Mouse (Mus musculus) stomach, embryonic 16.5 days (tissue): ENCODE measurements at regions not wholly inside any gene's neighbourhood (a gene's known extent, or its start where the extent isn't known, plus 50 kb on each side); places are given as distances from the start of the nearest gene placed in this dataset.

Experiments
- ATAC-seq: fragments of 200-750 bp; cut with Nextera tagmentation; 2 replicates; pipeline ENCODE4 v1.8.0; 2017; ENCODE audit warnings: moderate number of reproducible peaks, moderate TSS enrichment; ENCODE audit not compliant: insufficient read depth, low FRiP score
- H3K27ac ChIP-seq: fragments of 300-500 bp; sonication (generic); 2 replicates; pipeline ENCODE4 v1.5.1; 2014; ENCODE audit warnings: low read length
- H3K27me3 ChIP-seq: fragments of 300-500 bp; sonication (generic); 2 replicates; pipeline ENCODE4 v1.6.1; 2014; ENCODE audit warnings: low read length, control low read depth, mixed read lengths; ENCODE audit not compliant: control insufficient read depth, insufficient read depth
- H3K36me3 ChIP-seq: fragments of 300-500 bp; sonication (generic); 2 replicates; pipeline ENCODE4 v1.6.1; 2014; ENCODE audit warnings: low read length; ENCODE audit not compliant: control insufficient read depth, insufficient read depth
- H3K4me1 ChIP-seq: fragments of 300-500 bp; sonication (generic); 2 replicates; pipeline ENCODE4 v1.6.1; 2014; ENCODE audit warnings: low read length, control low read depth, mixed read lengths; ENCODE audit not compliant: control insufficient read depth, insufficient read depth
- H3K4me2 ChIP-seq: fragments of 300-500 bp; sonication (generic); 2 replicates; pipeline ENCODE4 v1.6.1; 2014; ENCODE audit warnings: low read depth, low read length, mixed read lengths
- H3K4me3 ChIP-seq: fragments of 300-500 bp; sonication (generic); replicated peaks from 2 replicates; pipeline ENCODE4 v1.5.1; 2014; ENCODE audit warnings: mild to moderate bottlenecking, low read length
- H3K9ac ChIP-seq: fragments of 300-500 bp; sonication (generic); 2 replicates; pipeline ENCODE4 v1.6.1; 2014; ENCODE audit warnings: low read length
- H3K9me3 ChIP-seq: fragments of 300-500 bp; sonication (generic); replicated peaks from 2 replicates; pipeline ENCODE4 v1.6.1; 2016; ENCODE audit warnings: low read length, control low read depth; ENCODE audit not compliant: control insufficient read depth
- WGBS: fragments of 180-500 bp; shearing (Covaris S2); extraction: QIAGEN DNeasy Blood & Tissue Kit; methylation state at CpG from one replicate; pipeline ENCODE4 v1.1.7; 2014; 5-methylcytosine and 5-hydroxymethylcytosine counted together

GRCm38 (mm10) chr10:30470831-30471230, 129.7 kb downstream of the Trmt11 start:
- Histone ChIP-seq H3K36me3 (no peaks in the 10 kb centered on the region), H3K27me3 (no peaks in the 10 kb centered on the region), H3K4me3 (no peak overlapping the region), H3K9me3 (no peaks in the 10 kb centered on the region), H3K27ac (no peak overlapping the region; the same call in 1 of the 2 replicates), H3K4me2 (no peak overlapping the region), H3K9ac (no peak overlapping the region), H3K4me1 (no peaks in the 10 kb centered on the region)
- 19% methylated on average over 3 of the region's 3 CpGs for whole genome bisulfite sequencing
- peak; percentile 64; the same call in 1 of the 2 replicates for ATAC-seq

- no peak overlapping the region for H3K4me3 ChIP-seq
- H3K9me3 ChIP-seq, result no peaks in the 10 kb centered on the region
- H3K4me2 ChIP-seq, result no peak overlapping the region
- 80% methylated on average over 4 of the region's 4 CpGs for WGBS
- H3K27ac ChIP-seq, result no peak overlapping the region
- H3K36me3 ChIP-seq, result no peaks in the 10 kb centered on the region
- H3K27me3 ChIP-seq, result no peaks in the 10 kb centered on the region
- ATAC-seq, result no peak
- no peak overlapping the region for H3K9ac ChIP-seq
- H3K4me1 ChIP-seq, result no peaks in the 10 kb centered on the region
Observed at GRCm38 (mm10) chr10:30450616-30451015, 149.9 kb downstream of the Trmt11 start.

GRCm38 (mm10) chr10:30447057-30447456, 153.5 kb downstream of the Trmt11 start:
- WGBS, result 82% methylated on average over 2 of the region's 2 CpGs
- no peaks in the 10 kb centered on the region for H3K36me3 ChIP-seq

GRCm38 (mm10) chr10:30446572-30446971, 154.0 kb downstream of the Trmt11 start:
- WGBS, result 55% methylated on average over 1 of the region's 1 CpGs
- H3K27ac ChIP-seq, result no peak overlapping the region
- H3K4me2 ChIP-seq, result no peak overlapping the region
- no peaks in the 10 kb centered on the region for H3K9me3 ChIP-seq
- H3K9ac ChIP-seq, result no peak overlapping the region
- no peaks in the 10 kb centered on the region for H3K4me1 ChIP-seq
- H3K36me3 ChIP-seq, result no peaks in the 10 kb centered on the region
- H3K27me3 ChIP-seq, result no peaks in the 10 kb centered on the region
- H3K4me3 ChIP-seq, result no peak overlapping the region
- ATAC-seq, result no peak

More at GRCm38 (mm10) chr10:30447057-30447456, 153.5 kb downstream of the Trmt11 start:
- Histone ChIP-seq H3K9me3 (no peaks in the 10 kb centered on the region), H3K9ac (no peak overlapping the region), H3K4me3 (no peak overlapping the region), H3K4me2 (no peak overlapping the region), H3K27me3 (no peaks in the 10 kb centered on the region), H3K27ac (no peak overlapping the region), H3K4me1 (no peaks in the 10 kb centered on the region)
- no peak for ATAC-seq

GRCm38 (mm10) chr10:30439802-30440201, 160.7 kb downstream of the Trmt11 start:
- H3K4me2 ChIP-seq, result no peak overlapping the region
- H3K4me3 ChIP-seq, result no peak overlapping the region
- 36% methylated on average over 2 of the region's 2 CpGs for WGBS
- H3K9me3 ChIP-seq, result no peaks in the 10 kb centered on the region
- ATAC-seq, result no peak
- H3K27me3 ChIP-seq, result no peaks in the 10 kb centered on the region
- H3K36me3 ChIP-seq, result no peaks in the 10 kb centered on the region
- no peaks in the 10 kb centered on the region for H3K4me1 ChIP-seq
- no peak overlapping the region for H3K27ac ChIP-seq
- no peak overlapping the region for H3K9ac ChIP-seq

- peak; percentile 33; the same call in 1 of the 2 replicates for ATAC-seq
Observed at GRCm38 (mm10) chr10:30426420-30426923, 174.1 kb downstream of the Trmt11 start.

GRCm38 (mm10) chr10:30419391-30420043, 181.0 kb downstream of the Trmt11 start:
- H3K4me2 ChIP-seq, result no peak overlapping the region
- H3K9ac ChIP-seq, result no peak overlapping the region
- H3K27ac ChIP-seq, result no peak overlapping the region
- WGBS, result 27% methylated on average over 6 of the region's 6 CpGs
- H3K27me3 ChIP-seq, result no peaks in the 10 kb centered on the region
- no peak overlapping the region for H3K4me3 ChIP-seq
- no peaks in the 10 kb centered on the region for H3K4me1 ChIP-seq
- H3K9me3 ChIP-seq, result no peaks in the 10 kb centered on the region
- no peaks in the 10 kb centered on the region for H3K36me3 ChIP-seq
- ATAC-seq, result no peak

More at GRCm38 (mm10) chr10:30426420-30426923, 174.1 kb downstream of the Trmt11 start:
- H3K9me3 ChIP-seq, result no peaks in the 10 kb centered on the region
- H3K27me3 ChIP-seq, result no peaks in the 10 kb centered on the region
- H3K4me1 ChIP-seq, result no peaks in the 10 kb centered on the region
- WGBS, result 39% methylated on average over 4 of the region's 4 CpGs
- H3K36me3 ChIP-seq, result no peaks in the 10 kb centered on the region
- no peak overlapping the region for H3K4me2 ChIP-seq
- H3K9ac ChIP-seq, result no peak overlapping the region
- no peak overlapping the region for H3K4me3 ChIP-seq
- H3K27ac ChIP-seq, result no peak overlapping the region

GRCm38 (mm10) chr10:30416314-30416713, 184.2 kb downstream of the Trmt11 start:
- H3K9me3 ChIP-seq, result no peaks in the 10 kb centered on the region
- H3K9ac ChIP-seq, result no peak overlapping the region
- H3K27me3 ChIP-seq, result no peaks in the 10 kb centered on the region
- H3K4me2 ChIP-seq, result no peak overlapping the region
- 48% methylated on average over 3 of the region's 3 CpGs for WGBS
- no peaks in the 10 kb centered on the region for H3K36me3 ChIP-seq
- ATAC-seq, result no peak
- H3K4me3 ChIP-seq, result no peak overlapping the region
- H3K27ac ChIP-seq, result no peak overlapping the region
- H3K4me1 ChIP-seq, result no peaks in the 10 kb centered on the region

GRCm38 (mm10) chr10:30411736-30412135, 188.8 kb downstream of the Trmt11 start:
- no peak overlapping the region for H3K9ac ChIP-seq
- no peak overlapping the region for H3K4me2 ChIP-seq
- H3K9me3 ChIP-seq, result no peaks in the 10 kb centered on the region
- H3K36me3 ChIP-seq, result no peaks in the 10 kb centered on the region
- H3K27ac ChIP-seq, result no peak overlapping the region
- no peak for ATAC-seq
- H3K4me3 ChIP-seq, result no peak overlapping the region
- no peaks in the 10 kb centered on the region for H3K27me3 ChIP-seq
- no peaks in the 10 kb centered on the region for H3K4me1 ChIP-seq
